Mouse (Mus musculus): ENCODE data around the gene Crabp1.

Crabp1 gene

DNA sequence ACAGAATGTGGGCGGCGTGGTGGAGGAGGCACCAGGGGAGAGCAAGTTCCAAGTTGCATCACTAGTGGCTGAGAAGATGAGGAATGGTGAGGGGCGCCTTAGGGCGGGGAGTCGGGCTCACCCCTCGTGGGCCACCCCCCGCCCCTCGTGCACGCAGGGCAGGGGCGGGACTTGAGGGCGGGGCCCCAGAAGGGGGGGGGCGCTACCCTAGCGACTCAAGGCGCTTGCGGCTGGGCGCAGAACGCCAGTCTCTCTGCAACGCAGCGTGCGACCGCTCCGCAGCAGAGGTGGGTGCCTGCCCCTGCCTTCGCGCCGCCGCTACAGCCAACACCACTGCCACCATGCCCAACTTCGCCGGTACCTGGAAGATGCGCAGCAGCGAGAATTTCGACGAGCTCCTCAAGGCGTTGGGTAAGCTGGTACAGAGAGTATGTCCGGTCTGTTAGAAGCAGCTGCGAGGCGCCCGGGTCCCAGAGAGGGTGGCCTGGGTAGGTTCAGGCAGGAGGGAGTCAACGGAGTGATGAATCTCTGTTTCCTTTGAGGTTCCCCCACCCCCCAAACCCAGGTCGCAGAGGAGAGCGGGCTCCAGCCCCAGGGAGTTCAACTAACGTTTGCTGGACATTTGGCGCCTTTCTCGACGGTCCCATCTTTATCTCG is at the start of gene Crabp1:
Crabp1 (plus strand) TSS at position 188 of the 657 bp plus-strand sequence.
- no peak for DNase-seq (ENCODE audit: low spot score in 2 of 2)

DNA sequence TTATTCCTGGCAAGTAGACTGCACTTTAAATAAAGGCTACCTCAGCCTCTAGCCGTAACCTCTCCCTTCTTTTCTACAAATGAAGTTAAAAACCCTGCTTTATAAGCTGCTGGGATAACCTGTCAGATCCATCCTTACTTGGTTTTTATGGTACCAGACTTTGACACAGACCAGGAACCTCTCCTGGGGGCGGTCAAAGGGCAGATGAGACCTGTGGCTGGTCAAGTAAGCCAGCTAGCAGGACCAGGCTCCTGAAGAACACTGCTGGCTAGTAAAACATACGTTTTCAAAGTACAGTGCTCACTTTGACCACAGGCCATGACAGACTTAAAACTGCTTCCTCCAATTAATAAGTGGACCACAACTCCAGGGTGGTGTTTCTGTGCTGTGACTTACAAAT is 48.8 kb upstream of the Crabp1 start:
- no peak for DNase-seq (ENCODE audit: low spot score in 2 of 2)

DNA sequence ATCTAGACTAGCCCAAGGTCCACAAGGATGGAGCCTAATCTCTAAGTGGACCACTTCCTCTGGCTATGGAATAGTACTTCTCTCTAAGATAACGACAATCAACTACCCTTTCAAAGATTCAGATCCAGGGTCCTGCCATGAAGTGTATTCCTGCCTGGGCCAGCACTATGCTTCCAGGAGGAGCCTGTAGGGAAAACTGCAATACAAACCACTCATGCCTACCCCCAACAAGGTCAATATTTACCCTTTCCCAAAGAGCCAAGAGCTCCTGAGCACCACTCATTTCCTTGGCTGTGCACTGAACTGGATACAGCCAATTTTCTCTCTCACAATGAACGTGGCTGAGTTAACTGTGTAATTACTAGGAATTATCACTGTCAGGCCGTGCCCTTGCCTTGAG is 47.0 kb upstream of the Crabp1 start:
- no peak for DNase-seq (ENCODE audit: low spot score in 2 of 2)

DNA sequence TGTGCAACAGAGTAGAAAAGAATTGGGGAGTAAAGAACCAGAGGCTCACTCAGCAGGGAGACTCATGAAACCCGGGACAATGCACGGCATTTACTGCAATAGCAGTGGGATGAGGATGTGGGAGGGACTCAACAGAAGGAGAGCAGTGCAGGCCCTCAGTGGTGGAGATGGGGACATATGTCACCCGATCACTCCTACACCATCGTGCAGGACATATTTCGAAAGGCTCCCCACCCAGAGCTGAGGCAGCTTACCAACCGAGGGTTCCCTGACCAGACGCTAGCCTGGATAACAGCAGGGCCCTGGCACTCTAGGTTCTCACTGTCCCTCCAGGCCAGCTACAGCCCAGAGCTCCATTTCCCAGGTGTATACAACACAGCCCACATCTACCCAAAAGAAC is 42.4 kb upstream of the Crabp1 start:
- no peak for DNase-seq (ENCODE audit: low spot score in 2 of 2)

DNA sequence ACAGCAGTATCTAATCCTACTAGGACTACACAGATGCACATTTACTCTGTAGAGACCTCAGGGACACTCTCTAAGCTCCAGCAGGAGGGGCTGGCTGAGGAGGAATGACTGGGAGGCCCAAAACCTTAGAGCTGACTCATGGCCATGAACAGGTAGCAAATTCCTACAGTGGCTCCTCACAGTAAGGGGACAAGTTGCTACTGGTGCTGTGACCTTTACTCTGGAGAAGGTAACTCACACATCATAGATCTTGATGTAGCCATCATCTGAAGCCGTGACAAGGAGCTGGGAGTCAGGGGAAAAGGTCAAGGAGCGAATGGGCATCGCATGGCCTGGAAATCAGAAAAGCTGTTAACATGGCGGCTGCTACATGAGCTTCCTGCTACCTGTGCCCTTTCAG is 42.0 kb upstream of the Crabp1 start:
- DNase-seq (ENCODE audit: low spot score in 2 of 2), result no peak

DNA sequence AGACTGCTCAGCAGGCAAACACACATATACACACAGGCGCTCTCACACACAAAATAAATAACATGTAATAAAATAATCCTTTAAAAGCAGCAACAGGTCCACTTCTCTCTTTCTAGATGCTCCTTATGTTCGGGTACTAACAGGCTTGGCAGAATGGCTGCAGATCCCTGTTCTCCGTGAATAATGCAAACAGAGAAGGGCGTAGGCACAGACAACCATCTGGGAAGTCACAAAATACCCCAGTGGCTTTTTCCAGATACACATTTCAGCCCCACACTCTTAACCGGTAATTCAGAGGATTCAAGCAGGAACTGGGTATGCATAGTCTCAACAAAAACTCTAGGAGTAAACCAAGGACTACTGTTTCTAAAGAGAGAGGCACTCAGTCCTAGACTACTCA is 38.2 kb upstream of the Crabp1 start:
- no peak for DNase-seq (ENCODE audit: low spot score in 2 of 2)

GRCm38 (mm10) chr9:54732122-54732521 is 32.4 kb upstream of the Crabp1 start:
- no peak for DNase-seq (ENCODE audit: low spot score in 2 of 2)

- peak; percentile 91 to 95 for DNase-seq (ENCODE audit: low spot score in 2 of 2)
Observed at GRCm38 (mm10) chr9:54733921-54734638, 30.5 kb upstream of the Crabp1 start, which contains the start of gene Wdr61. Gene Wdr61 (minus strand): TSS chr9:54734519.

- DNase-seq (ENCODE audit: low spot score in 2 of 2), result no peak
Observed at GRCm38 (mm10) chr9:54734639-54735252, 29.8 kb upstream of the Crabp1 start.

DNA sequence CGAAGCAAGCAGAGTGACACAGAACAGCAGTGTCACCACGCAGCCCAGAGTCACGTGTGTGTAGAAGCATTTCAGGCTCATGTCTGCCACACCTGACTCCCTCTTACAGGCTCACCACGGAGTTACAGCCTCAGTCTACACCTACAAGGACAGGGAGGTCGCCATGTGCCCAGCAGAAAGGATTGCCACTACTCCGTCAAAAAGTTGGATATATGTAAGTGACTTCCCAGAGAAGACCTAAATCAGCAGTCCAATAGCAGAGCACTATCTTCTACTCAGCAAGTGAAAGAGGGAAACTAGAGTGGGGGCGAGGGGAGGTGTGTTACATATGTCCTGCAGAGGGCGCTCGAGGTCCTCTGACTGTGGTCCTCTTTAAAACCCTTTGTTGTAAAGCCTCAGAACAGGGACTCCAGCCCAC is 28.3 kb upstream of the Crabp1 start:
- DNase-seq (ENCODE audit: low spot score in 2 of 2), result peak in 1 of 2 experiments; percentile 23

DNA sequence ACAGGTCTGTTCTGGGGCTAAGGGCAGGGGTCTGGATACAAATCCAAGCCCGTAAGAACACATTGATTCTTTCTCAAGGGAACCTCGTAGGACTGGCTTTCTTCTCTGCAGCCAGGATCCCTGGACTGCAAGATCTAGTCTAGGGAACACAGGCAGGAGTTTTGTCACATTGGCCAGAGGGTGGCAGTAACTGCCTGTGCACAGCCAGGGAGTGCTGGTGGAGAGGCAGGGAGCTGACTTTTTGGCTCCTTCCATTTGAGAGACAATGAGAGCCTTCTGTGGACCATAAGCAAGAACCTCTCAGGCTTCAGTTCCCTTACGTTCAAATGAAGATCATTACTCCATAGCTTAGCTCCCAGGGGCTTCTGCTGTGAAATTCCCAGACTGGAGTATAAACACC is 26.2 kb upstream of the Crabp1 start:
- peak; percentile 43 for DNase-seq (ENCODE audit: low spot score in 2 of 2)

- DNase-seq (ENCODE audit: low spot score in 2 of 2), result no peak
Observed at GRCm38 (mm10) chr9:54743891-54744290, 20.7 kb upstream of the Crabp1 start.

- no peak for DNase-seq (ENCODE audit: low spot score in 2 of 2)
Observed at GRCm38 (mm10) chr9:54745740-54746370, 18.7 kb upstream of the Crabp1 start.

- DNase-seq (ENCODE audit: low spot score in 2 of 2), result no peak
Observed at GRCm38 (mm10) chr9:54750215-54750981, 14.2 kb upstream of the Crabp1 start.

DNA sequence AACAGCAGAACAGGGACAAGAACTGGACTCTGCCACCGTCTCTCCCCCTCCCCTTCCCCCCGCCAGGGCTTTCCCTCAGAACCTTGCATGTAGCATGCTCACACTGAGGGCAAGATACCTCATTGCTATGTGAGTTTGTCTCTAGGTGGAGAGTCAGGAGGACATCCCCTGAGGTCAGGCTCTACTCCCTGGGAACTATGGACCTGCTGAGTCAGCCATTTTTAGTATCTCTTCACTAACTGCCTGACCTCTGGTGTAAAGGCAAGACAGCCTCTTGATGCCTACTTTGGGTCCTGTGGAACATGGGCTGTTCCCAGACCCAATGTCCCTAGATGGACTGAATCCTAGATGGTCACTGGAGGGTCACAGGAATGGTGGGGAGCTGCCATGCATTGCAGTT is 12.9 kb upstream of the Crabp1 start:
- DNase-seq (ENCODE audit: low spot score in 2 of 2), result no peak

DNA sequence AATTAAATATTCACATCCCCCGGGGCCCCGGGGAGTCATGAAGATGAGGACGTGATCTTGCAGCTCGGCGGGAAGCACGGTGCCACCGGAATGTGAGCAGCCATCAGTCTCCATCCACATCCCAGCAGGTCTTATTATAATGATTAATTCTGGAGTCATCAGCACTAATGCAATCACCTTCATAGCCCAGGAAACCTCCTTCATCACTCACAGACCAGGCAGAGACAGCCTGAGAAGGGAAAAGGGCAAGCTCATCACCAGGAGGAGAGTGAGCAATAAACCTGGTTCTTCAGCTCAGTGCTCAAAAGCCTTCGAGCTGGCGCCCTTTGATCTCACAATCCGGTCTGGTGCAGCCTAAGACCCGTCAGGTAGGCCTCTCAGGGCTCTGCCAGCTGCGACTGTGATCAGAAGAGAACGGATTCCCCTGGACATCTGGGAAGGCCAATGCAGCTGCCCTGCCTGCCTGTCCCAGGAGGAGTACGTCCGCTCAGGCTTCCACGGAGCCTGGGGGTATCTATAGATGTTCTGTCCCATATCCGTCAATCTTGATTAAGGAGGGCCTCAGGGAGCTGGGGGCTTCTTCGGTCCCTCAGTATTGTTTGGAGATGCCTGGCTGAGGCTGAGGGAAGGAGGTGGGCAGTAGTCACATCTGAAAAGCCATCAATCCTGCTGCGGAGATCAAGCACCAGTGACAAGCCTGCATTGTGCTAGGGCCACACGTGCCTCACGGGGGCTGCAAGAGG is 12.2 kb upstream of the Crabp1 start:
- no peak for DNase-seq (ENCODE audit: low spot score in 2 of 2)

DNA sequence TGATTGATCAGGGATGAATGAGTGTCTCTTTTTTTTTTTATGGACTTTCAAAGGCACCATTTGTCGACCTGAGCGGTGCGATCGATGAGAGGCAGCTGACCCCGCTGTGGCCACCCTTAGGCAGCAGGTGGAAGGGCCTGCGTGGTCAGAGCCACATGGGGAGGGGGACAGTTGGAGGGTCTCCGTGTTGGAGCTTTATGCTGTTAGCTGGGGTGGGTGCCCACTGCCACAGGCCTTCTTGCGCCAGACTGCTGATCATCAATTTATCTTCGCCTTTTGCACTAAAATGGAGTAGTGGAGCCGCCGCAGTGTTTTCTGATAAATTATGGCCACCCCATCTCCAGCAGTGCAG is 11.6 kb upstream of the Crabp1 start:
- no peak for DNase-seq (ENCODE audit: low spot score in 2 of 2)

DNA sequence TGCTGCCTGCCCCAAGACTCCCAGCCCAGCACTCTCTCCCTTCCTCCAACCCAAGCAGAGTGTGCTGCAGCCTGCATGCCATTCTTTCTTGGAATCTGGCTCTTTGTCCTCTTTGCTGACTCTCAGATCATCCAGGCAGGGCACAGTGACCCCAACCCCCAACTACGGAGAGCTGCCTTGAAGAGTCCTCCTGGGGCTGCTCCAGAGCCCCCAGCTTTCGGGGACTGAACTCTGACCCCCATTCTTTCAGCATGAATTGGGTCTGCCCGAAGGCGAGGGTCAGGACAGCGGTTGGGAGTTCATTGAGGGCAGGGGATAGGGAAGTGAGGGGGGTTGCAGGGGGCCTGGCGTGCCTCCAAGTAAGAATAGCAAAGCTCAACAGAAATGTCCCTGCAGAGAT is 5.0 kb upstream of the Crabp1 start:
- no peak for DNase-seq (ENCODE audit: low spot score in 2 of 2)

DNA sequence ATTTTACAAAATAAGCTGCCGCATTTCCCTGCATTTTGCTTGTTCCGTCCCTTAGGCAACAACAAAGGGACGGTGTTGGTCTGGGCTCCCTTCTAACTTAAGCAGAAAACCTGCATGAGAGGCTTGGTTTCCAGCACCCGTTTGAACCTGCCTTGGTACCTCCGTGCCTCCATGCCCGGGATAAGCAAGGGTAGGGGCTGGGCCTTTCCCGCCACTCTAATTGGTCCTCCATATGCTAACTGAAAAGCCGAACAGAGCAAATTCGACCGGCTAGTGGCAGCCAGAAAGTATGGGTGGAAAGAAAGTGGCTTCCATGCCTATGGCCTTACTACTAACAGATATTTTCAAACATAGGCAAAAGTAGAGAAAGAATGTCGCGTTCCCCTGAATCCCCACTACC is 457 bp upstream of the Crabp1 start:
- DNase-seq (ENCODE audit: low spot score in 2 of 2), result no peak

DNA sequence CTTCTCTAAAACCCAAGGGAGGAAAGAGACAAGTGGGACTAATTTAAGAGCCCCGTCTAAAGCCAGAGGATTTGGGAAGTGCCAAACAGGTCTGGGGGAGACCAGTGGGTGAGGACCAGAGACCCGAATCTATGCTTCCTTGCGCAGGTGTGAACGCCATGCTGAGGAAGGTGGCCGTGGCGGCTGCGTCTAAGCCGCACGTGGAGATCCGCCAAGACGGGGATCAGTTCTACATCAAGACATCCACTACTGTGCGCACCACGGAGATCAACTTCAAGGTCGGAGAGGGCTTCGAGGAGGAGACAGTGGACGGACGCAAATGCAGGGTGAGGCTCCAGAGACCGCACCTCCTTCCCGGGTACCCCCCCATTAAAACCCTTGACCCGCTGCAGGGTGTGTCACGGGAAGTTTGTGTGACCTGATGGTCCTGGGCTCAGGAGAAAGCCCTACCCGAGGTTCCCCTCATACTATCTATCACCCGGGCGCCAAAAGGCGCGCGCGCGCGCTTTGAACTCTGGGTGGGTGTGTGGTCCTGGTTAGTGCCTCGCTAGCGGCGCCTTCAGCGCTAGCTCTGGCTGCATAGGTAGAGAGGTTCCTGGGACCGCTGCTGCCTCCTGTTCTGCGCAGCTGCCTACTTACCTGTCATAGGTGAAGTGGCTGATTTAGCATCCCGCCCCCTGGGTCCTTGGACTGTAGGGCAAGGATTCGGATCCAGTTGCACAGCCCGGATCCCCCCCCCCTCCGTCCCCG is 963 bp downstream of the Crabp1 start:
- DNase-seq (ENCODE audit: low spot score in 2 of 2), result no peak
